Mouse (Mus musculus) cortical plate, adult 2 months (tissue): ENCODE data around the gene Npl. TPM values are rescaled to one million over a fixed set of nuclear protein-coding genes. Genes with fewer than 3 reads are reported as not detected.

Experiments
- H3K27ac ChIP-seq: fragments of 200-500 bp; 2 replicates; pipeline ENCODE4 v1.5.1; 2012; ENCODE audit warnings: low read length, control low read depth, inconsistent platforms; ENCODE audit not compliant: insufficient read depth
- H3K4me1 ChIP-seq: fragments of 200-500 bp; 2 replicates; pipeline ENCODE4 v1.6.1; 2011; ENCODE audit warnings: low read length; ENCODE audit not compliant: control insufficient read depth, insufficient read depth
- H3K4me3 ChIP-seq: fragments of 200-500 bp; 2 replicates; pipeline ENCODE4 v1.5.1; 2011; ENCODE audit warnings: mild to moderate bottlenecking, low read length, control low read depth; ENCODE audit not compliant: insufficient read depth
- CTCF ChIP-seq: fragments of 200-500 bp; IDR thresholded peaks from 2 replicates; pipeline ENCODE4 v1.5.1; 2011; ENCODE audit warnings: mild to moderate bottlenecking, control low read depth, low read length; ENCODE audit not compliant: insufficient read depth; ENCODE audit errors: extremely low read depth
- POLR2A ChIP-seq: fragments of 200-500 bp; IDR thresholded peaks from 2 replicates; pipeline ENCODE4 v1.6.1; 2011; ENCODE audit warnings: mild to moderate bottlenecking, low read length, control low read depth; ENCODE audit not compliant: insufficient read depth; ENCODE audit errors: extremely low read depth
- polyA plus RNA-seq: library from polyadenylated mRNA; depleted of rRNA; stranded (reverse); fragments of >200 nt; gene quantifications from 2 replicates; pipeline ENCODE4 v1.2.3, GENCODE M21; 2012; rRNA removed

Gene Npl
- 3.3 and 3.5 TPM in 2 replicates for polyA plus RNA-seq

GRCm38 (mm10) chr1:153549536-153550199 is at the start of gene Npl:
Npl (minus strand) TSS chr1:153550045.
- Histone ChIP-seq H3K27ac (no peak within 1 kb of the TSS), H3K4me3 (peak within 1 kb of the TSS; percentile 65), H3K4me1 (no peaks in the 10 kb centered on the region)
- TF ChIP-seq CTCF (no peak), POLR2A (peak; percentile 82; the same call in 1 of the 2 replicates)

DNA sequence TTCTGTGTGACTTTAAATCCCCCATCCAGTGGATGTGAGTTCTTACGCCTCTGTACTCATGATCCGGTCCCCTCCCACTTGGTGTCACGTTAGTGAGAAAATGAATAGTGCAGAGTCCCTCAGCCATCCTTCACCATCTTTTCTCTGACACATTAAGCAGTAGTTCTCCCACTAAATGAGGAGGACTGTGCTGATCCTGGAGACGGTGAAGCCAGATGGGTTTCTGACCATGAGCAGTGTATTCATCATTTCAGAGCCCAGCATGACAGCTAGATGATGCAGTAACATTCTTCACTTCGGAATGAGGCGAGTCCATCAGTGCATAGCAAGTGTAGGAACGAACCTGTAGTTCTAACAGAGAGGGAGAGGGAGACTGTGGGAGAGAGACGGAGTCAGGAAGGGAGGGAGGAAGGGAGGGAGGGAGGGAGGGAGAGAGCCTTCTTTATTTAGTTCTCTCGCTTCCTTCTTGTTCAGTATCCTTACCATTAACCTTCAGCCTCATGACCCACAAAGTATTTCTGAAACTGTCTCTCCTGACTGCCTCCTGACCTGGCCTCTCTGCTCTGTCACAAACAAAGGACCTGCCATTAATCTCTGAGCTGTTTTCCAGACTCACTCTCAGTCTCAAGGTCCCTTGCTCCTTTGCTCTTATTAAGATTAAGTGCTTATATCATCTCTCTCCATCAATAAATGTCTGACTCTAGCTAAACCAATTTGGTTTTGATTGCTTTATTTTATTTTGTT is 49.6 kb upstream of the Npl start:
- TF ChIP-seq POLR2A (no peak), CTCF (no peak)
- Histone ChIP-seq H3K4me1 (no peaks in the 10 kb centered on the region), H3K4me3 (no peak overlapping the region), H3K27ac (no peak overlapping the region)

- Histone ChIP-seq H3K4me1 (no peaks in the 10 kb centered on the region), H3K27ac (no peak overlapping the region), H3K4me3 (no peak overlapping the region)
- TF ChIP-seq POLR2A (no peak), CTCF (no peak)
Observed at GRCm38 (mm10) chr1:153598773-153599172, 48.9 kb upstream of the Npl start.

GRCm38 (mm10) chr1:153593678-153594077 is 43.8 kb upstream of the Npl start:
- H3K4me1 ChIP-seq: no peaks in the 10 kb centered on the region
- H3K27ac ChIP-seq: no peak overlapping the region
- TF ChIP-seq CTCF: no peak
- no peak for TF ChIP-seq POLR2A
- H3K4me3 ChIP-seq: no peak overlapping the region

DNA sequence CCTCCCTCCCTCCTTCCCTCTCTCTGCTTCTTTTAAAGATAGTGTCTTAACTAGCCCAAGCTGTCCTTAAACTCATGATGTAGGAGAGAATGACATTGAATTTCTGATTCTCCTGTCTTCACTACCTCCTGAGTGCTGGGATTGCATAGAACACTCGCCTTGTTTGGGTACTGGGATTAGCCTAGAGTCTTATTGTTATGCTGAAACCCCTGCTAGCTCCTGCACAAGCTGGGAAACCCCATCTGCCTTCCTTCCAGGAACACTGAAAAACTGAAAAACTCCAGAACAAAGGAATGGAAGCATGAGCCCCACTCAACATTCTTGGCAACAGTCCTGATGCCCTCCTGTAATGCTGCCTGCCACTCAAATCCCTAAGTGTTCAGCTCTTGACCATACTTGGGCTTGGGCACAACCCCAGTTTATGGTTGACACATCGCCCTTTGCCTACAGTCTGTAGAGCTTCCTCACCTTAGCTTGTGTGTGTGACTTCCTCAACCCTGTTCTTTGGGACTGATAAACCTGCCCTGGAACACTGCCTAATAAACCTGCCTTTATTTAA is 40.4 kb upstream of the Npl start:
- 0 out of 2 replicates have a peak, but pooled peaks cover 2% of the 10 kb centered on the region for H3K4me1 ChIP-seq
- TF ChIP-seq POLR2A: no peak
- no peak for TF ChIP-seq CTCF
- H3K4me3 ChIP-seq: no peak overlapping the region
- H3K27ac ChIP-seq: no peak overlapping the region

DNA sequence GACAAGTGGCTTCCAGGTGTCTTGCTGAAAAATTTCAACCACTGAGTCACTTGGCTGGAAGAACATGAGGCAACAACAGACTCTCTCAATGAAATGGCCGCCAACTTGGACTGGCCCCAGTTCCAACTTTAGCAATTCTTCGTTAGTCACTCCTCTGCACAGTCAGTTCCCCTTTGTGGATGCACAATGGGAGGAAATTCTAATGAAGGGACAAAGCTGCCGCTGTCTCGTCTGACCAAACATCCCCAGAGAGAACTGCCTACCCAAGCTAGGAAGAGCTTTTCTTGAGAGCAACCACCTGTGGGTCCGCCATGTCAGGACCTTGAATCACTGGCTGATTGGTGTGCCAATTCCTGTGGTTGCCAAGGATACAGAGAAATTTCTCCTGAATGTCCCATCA is 38.1 kb upstream of the Npl start:
- TF ChIP-seq POLR2A (no peak), CTCF (no peak)
- Histone ChIP-seq H3K4me1 (0 out of 2 replicates have a peak, but pooled peaks cover 2% of the 10 kb centered on the region), H3K27ac (no peak overlapping the region), H3K4me3 (no peak overlapping the region)

- Histone ChIP-seq H3K27ac (no peak overlapping the region), H3K4me1 (0 out of 2 replicates have a peak, but pooled peaks cover 2% of the 10 kb centered on the region), H3K4me3 (no peak overlapping the region)
- no peak for TF ChIP-seq POLR2A
- TF ChIP-seq CTCF: no peak
Observed at GRCm38 (mm10) chr1:153586826-153587225, 37.0 kb upstream of the Npl start.

GRCm38 (mm10) chr1:153585752-153586151 is 35.9 kb upstream of the Npl start:
- H3K4me3 ChIP-seq: no peak overlapping the region
- H3K4me1 ChIP-seq: 0 out of 2 replicates have a peak, but pooled peaks cover 2% of the 10 kb centered on the region
- H3K27ac ChIP-seq: no peak overlapping the region
- TF ChIP-seq POLR2A: no peak
- no peak for TF ChIP-seq CTCF

DNA sequence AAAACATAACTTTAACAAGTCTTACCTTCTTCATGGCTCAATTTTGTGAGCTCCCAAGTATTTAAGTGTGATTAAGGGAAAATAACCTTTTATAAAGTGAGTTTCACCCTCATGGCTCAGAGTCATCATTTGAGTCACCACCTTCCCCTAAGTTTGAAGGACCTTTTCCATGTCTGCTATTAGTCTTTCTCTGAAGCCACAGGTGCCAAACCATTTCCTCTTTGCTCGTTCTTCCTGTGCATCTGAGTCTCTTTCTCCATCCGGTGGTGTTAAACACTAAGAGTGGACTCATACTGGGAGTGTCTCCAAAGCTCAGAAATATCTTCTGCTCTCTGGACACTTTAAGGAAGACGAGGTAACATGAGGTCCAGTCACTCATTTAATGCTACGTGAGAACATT is 33.3 kb upstream of the Npl start:
- Histone ChIP-seq H3K4me1 (0 out of 2 replicates have a peak, but pooled peaks cover 2% of the 10 kb centered on the region), H3K27ac (no peak overlapping the region), H3K4me3 (no peak overlapping the region)
- no peak for TF ChIP-seq CTCF
- no peak for TF ChIP-seq POLR2A
